Mouse (Mus musculus) small intestine, adult 2 months (tissue): Measurements from ENCODE around the gene P2ry14. TPM values are rescaled to one million over a fixed set of nuclear protein-coding genes. Genes with fewer than 3 reads are reported as not detected.

Experiments
- H3K27ac ChIP-seq: fragments of 200-500 bp; 2 replicates; pipeline ENCODE4 v1.5.1; 2012; ENCODE audit warnings: low read depth, low read length, control low read depth, inconsistent platforms; ENCODE audit not compliant: insufficient read depth
- H3K27me3 ChIP-seq: fragments of 200-500 bp; 2 replicates; pipeline ENCODE4 v1.6.1; 2012; ENCODE audit warnings: mild to moderate bottlenecking, moderate library complexity, low read length, inconsistent platforms; ENCODE audit not compliant: control insufficient read depth, insufficient read depth
- H3K36me3 ChIP-seq: fragments of 200-500 bp; 2 replicates; pipeline ENCODE4 v1.6.1; 2012; ENCODE audit warnings: mild to moderate bottlenecking, low read length, control low read depth, inconsistent platforms; ENCODE audit not compliant: control insufficient read depth, insufficient read depth
- H3K4me1 ChIP-seq: fragments of 200-500 bp; 2 replicates; pipeline ENCODE4 v1.6.1; 2012; ENCODE audit warnings: low read length, inconsistent platforms, mixed read lengths; ENCODE audit not compliant: control insufficient read depth, insufficient read depth, insufficient read length
- H3K4me3 ChIP-seq: fragments of 200-500 bp; 2 replicates; pipeline ENCODE4 v1.5.1; 2012; ENCODE audit warnings: low read depth, mild to moderate bottlenecking, control low read depth, inconsistent platforms, low read length, moderate library complexity
- CTCF ChIP-seq: fragments of 200-500 bp; IDR thresholded peaks from 2 replicates; pipeline ENCODE4 v1.5.1; 2012; ENCODE audit warnings: low read depth, mild to moderate bottlenecking, control low read depth, inconsistent platforms, low read length, moderate library complexity, mixed read lengths; ENCODE audit not compliant: insufficient replicate concordance, insufficient read length; ENCODE audit errors: extremely low read depth
- POLR2A ChIP-seq: fragments of 200-500 bp; IDR thresholded peaks from 2 replicates; pipeline ENCODE4 v1.6.1; 2012; ENCODE audit warnings: low read depth, mild to moderate bottlenecking, control low read depth, inconsistent platforms, low read length, moderate library complexity
- WGBS: fragments of 180-500 bp; shearing (Covaris S2); methylation state at CpG from one replicate; pipeline ENCODE4 v1.1.7; 2018; 5-methylcytosine and 5-hydroxymethylcytosine counted together
- polyA plus RNA-seq: library from polyadenylated mRNA; depleted of rRNA; stranded (reverse); fragments of >200 nt; gene quantifications from 2 replicates; pipeline ENCODE4 v1.2.3, GENCODE M21; 2012

The P2ry14 gene
- polyA plus RNA-seq, 1 experiment: 3.4 TPM

DNA sequence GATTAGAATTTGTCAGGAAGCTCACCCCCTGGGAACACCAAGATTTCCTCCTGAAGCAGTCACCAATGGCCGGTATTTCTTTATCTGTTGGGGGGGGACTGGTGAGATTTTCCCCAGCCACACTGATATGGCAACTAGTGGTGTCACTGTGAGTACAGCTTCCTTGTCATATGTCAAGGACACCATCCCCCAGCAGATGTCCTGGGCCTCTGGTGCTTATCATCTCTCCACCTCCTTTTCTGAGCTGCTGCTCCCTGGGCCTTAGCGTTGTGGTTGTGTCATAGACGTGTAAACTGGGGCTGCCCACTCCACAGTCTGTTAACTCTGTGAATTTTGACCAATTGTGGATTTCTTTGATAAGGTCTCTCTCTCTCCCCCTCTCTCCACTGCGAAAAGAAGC lies 49.0 kb downstream of the P2ry14 start:
- H3K27ac ChIP-seq: no peak overlapping the region
- 66% methylated on average over 4 of the region's 4 CpGs for WGBS
- no peaks in the 10 kb centered on the region for H3K36me3 ChIP-seq
- H3K27me3 ChIP-seq: no peaks in the 10 kb centered on the region
- TF ChIP-seq CTCF (no peak), POLR2A (no peak)
- H3K4me1 ChIP-seq: no peaks in the 10 kb centered on the region
- no peak overlapping the region for H3K4me3 ChIP-seq

DNA sequence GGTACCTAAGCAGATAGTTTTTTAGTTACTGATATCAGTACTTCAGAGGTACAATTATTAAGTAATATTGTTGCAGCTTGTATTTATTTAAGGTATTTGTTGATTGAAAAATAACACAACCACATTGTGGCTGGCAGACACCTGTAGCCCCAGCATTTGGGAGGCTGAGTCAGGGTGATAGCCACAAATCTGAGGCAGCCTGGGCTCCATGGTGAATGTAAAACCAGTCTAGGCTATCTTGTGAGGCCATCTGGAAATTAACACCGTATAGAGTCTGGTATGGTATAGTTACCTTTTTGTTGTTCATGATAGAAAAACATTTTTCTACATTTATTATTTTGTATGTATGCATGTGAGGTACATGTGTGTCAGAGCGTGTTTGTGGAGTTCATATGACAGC lies 51.3 kb downstream of the P2ry14 start:
- TF ChIP-seq CTCF: no peak
- TF ChIP-seq POLR2A: no peak
- WGBS: 85% methylated on average over 2 of the region's 2 CpGs

DNA sequence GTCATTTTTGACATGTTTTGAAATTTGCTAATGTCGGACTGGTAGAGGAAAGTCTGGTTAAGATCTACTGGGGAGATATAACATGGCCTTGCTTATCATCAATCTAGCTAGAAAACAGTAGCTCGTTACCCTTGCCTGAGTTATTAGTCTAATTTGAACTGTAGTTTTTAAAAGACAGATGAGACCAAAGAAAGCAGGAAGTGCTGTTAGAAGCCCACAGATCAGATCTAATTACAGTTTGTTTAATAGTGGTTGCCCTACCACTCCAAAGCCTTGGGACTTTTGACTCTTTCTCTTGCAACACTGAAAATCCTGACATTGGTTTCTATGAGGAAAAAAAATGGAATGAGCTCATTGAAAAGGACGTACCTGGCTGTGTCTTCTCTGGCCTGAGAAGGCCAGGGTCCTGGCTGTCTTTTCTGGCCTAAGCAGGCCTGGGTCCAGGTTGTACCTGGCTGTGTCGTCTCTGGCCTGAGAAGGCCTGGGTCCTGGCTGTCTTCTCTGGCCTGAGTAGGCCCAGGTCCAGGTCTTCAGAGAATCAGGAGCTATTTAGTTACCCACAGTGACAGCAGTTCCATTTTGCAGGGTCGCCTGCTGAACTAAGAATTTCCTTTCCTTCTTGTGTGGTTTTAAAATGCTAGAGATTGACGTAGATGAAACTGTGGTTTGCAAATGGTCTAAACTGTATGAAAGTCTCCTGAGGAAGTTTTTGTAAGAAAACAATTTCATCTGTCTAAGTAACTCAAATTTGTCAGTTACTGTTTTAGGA lies 52.0 kb downstream of the P2ry14 start, which contains the start of gene Gpr171:
Gene Gpr171, minus strand, starts transcription at position 604 of the 769 bp plus-strand sequence.
- no peaks in the 10 kb centered on the region for H3K36me3 ChIP-seq
- TF ChIP-seq CTCF (no peak), POLR2A (0 out of 2 replicates have a peak, but pooled peaks have one; percentile 9)
- 71% methylated on average over 6 of the region's 6 CpGs for WGBS
- peak within 1 kb of the TSS; percentile 92 for H3K27ac ChIP-seq
- H3K27me3 ChIP-seq: no peaks in the 10 kb centered on the region
- H3K4me1 ChIP-seq: no peaks in the 10 kb centered on the region
- peak within 1 kb of the TSS; percentile 58 for H3K4me3 ChIP-seq

More for the DNA sequence above, 51.3 kb downstream of the P2ry14 start:
- no peak overlapping the region for H3K27ac ChIP-seq
- no peaks in the 10 kb centered on the region for H3K27me3 ChIP-seq
- H3K36me3 ChIP-seq: no peaks in the 10 kb centered on the region
- H3K4me1 ChIP-seq: no peaks in the 10 kb centered on the region
- H3K4me3 ChIP-seq: no peak overlapping the region

DNA sequence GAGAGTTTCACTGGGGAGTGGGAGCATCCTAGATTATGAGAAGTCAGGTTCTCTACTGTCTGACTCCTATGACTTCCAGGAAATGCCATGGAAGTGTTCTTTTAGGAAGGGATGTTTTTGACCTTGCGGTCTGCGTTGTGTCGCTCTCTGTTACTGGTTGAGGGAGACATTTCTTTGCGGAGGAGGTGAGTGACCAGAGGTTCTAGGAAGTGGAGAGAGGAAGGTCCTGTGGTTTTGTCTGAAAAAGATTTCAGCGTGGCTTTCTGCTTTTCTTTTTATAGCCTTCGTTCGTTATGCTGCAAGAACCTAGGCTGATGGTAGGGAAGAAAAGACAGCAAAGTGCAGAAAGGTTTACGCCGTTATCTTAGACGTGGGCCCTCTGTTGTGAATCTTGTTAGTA lies 54.9 kb downstream of the P2ry14 start:
- WGBS: 81% methylated on average over 10 of the region's 10 CpGs
- TF ChIP-seq CTCF (no peak), POLR2A (no peak)
- H3K27me3 ChIP-seq: no peaks in the 10 kb centered on the region
- no peaks in the 10 kb centered on the region for H3K4me1 ChIP-seq
- no peaks in the 10 kb centered on the region for H3K36me3 ChIP-seq
- no peak overlapping the region for H3K27ac ChIP-seq
- H3K4me3 ChIP-seq: no peak overlapping the region

DNA sequence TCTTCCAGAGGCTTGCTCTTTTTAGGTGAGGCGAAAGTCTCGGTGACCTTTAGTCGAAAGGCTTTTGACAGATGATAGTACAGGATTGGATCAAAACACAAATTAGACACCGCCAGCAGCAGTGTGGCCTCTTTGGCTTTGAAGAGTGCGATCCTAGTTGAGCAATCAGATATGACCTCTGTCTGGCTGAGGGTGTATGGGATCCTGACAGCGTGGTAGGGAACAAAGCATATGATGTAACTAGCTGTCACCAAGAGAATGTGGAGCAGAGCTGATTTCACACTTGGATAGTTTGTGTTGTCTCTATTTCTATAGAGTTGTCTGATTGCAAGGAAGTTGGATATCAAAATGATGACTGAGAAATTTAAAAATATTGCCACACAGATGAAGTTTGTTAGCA lies 56.0 kb downstream of the P2ry14 start:
- TF ChIP-seq CTCF: no peak
- no peak for TF ChIP-seq POLR2A
- Histone ChIP-seq H3K4me3 (no peak overlapping the region), H3K4me1 (no peaks in the 10 kb centered on the region), H3K36me3 (no peaks in the 10 kb centered on the region), H3K27me3 (no peaks in the 10 kb centered on the region), H3K27ac (no peak overlapping the region)
- 76% methylated on average over 6 of the region's 6 CpGs for WGBS

DNA sequence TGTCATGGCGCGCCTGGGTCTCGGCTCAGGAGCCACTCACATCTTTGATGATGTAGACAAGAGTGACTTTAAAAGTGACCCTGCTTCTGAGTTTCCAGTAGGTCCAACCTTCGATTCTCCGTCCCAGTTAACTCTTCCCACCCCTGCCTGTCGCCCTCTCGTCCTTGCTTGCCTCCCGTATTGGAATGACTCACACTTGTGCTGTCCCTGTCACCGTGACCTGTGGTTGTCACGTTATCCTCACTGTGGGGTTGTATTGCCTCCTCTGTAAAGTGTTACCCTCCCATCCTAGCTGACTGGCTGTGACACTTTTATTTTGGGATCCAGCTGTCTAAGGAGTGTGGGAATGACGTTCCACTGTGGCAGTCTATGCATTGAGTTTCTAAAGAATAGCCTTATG lies 60.7 kb downstream of the P2ry14 start:
- Histone ChIP-seq H3K27ac (no peak overlapping the region), H3K4me1 (no peaks in the 10 kb centered on the region), H3K27me3 (no peaks in the 10 kb centered on the region), H3K4me3 (no peak overlapping the region), H3K36me3 (no peaks in the 10 kb centered on the region)
- TF ChIP-seq CTCF (no peak), POLR2A (no peak)
- WGBS: 82% methylated on average over 11 of the region's 11 CpGs

- no peak overlapping the region for H3K27ac ChIP-seq
- H3K4me3 ChIP-seq: no peak overlapping the region
- no peaks in the 10 kb centered on the region for H3K27me3 ChIP-seq
- no peaks in the 10 kb centered on the region for H3K36me3 ChIP-seq
- WGBS: 13% methylated on average over 7 of the region's 7 CpGs
- H3K4me1 ChIP-seq: no peaks in the 10 kb centered on the region
- TF ChIP-seq CTCF (no peak), POLR2A (no peak)
Observed at GRCm38 (mm10) chr3:59080919-59081318, 72.5 kb downstream of the P2ry14 start.
